Mouse (Mus musculus) CH12.LX (cell line): ENCODE data around the gene Taf15. TPM values are rescaled to one million over a fixed set of nuclear protein-coding genes. Genes with fewer than 3 reads are reported as not detected.

Experiments
- DNase-seq: peaks from one replicate; pipeline ENCODE4 v3.0.0-alpha.2; 2013; ENCODE audit errors: extremely low read depth
- H3K27ac ChIP-seq: 2 replicates; pipeline ENCODE4 v1.5.1; 2012; ENCODE audit warnings: low read depth, mild to moderate bottlenecking, control low read depth, moderate library complexity; ENCODE audit not compliant: insufficient read depth
- H3K27me3 ChIP-seq: replicated peaks from 2 replicates; pipeline ENCODE3; 2012; ENCODE audit warnings: inconsistent platforms
- H3K36me3 ChIP-seq, 2 experiments: replicated peaks in 1 of 2; 2 replicates each; pipeline versions ENCODE3 to v1.6.1; 2012; ENCODE audit warnings: inconsistent platforms in 1 of 2, low read length in 1 of 2, mild to moderate bottlenecking in 1 of 2, mixed read lengths in 1 of 2, moderate library complexity in 1 of 2; ENCODE audit not compliant: control insufficient read depth in 1 of 2, insufficient read depth in 1 of 2
- H3K4me1 ChIP-seq, 2 experiments: 2 replicates each; pipeline ENCODE4 v1.6.1; 2012; ENCODE audit warnings: inconsistent platforms in 1 of 2, moderate library complexity in 1 of 2; ENCODE audit not compliant: insufficient read depth in 2 of 2, control insufficient read depth in 1 of 2
- H3K4me2 ChIP-seq: 2 replicates; pipeline ENCODE4 v1.6.1; 2012; ENCODE audit warnings: low read depth, mild to moderate bottlenecking, control low read depth; ENCODE audit not compliant: poor library complexity, insufficient read depth, severe bottlenecking
- H3K4me3 ChIP-seq, 3 experiments: fragments of 150-350 bp in 1 of 3; sonication (generic) in 1 of 3; replicated peaks in 1 of 3; 2 replicates each; pipeline versions ENCODE3 to v1.5.1; 2011 to 2012; ENCODE audit warnings: low read depth in 2 of 3, low read length in 2 of 3, mild to moderate bottlenecking in 2 of 3, moderate library complexity in 2 of 3, control low read depth in 1 of 3, improper control_type of control experiment in 1 of 3, inconsistent platforms in 1 of 3, mixed read lengths in 1 of 3; ENCODE audit not compliant: poor library complexity in 1 of 3
- H3K79me2 ChIP-seq: replicated peaks from 2 replicates; pipeline ENCODE4 v1.6.1; 2012; ENCODE audit warnings: mild to moderate bottlenecking, moderate library complexity; ENCODE audit not compliant: control insufficient read depth, poor library complexity, insufficient read depth, severe bottlenecking; ENCODE audit errors: extremely low read depth
- H3K9ac ChIP-seq: 2 replicates; pipeline ENCODE4 v1.6.1; 2012; ENCODE audit warnings: low read depth, mild to moderate bottlenecking, control low read depth, moderate library complexity; ENCODE audit not compliant: insufficient read depth
- H3K9me3 ChIP-seq: replicated peaks from 2 replicates; pipeline ENCODE3; 2012; ENCODE audit warnings: low read length, inconsistent platforms, mixed read lengths
- BHLHE40 ChIP-seq: IDR thresholded peaks from 2 replicates; pipeline ENCODE4 v1.6.1; 2011; ENCODE audit warnings: mild to moderate bottlenecking, low read depth, low read length, improper control_type of control experiment
- CHD2 ChIP-seq: IDR thresholded peaks from 2 replicates; pipeline ENCODE4 v1.6.1; 2011; ENCODE audit warnings: low read length, improper control_type of control experiment
- ELF1 ChIP-seq: IDR thresholded peaks from 2 replicates; pipeline ENCODE4 v1.6.1; 2014; ENCODE audit warnings: low read depth, mild to moderate bottlenecking, inconsistent platforms, low read length, improper control_type of control experiment
- ETS1 ChIP-seq: conservative IDR thresholded peaks from 2 replicates; pipeline ENCODE4 v1.6.1; 2012; ENCODE audit warnings: low read depth, mild to moderate bottlenecking, inconsistent platforms, low read length, improper control_type of control experiment, moderate library complexity
- GABPA ChIP-seq: IDR thresholded peaks from 2 replicates; pipeline ENCODE4 v1.6.1; 2012; ENCODE audit warnings: low read depth, low read length, improper control_type of control experiment, inconsistent platforms; ENCODE audit not compliant: insufficient replicate concordance
- JUN ChIP-seq: IDR thresholded peaks from 2 replicates; pipeline ENCODE4 v1.6.1; 2011; ENCODE audit warnings: low read depth, mild to moderate bottlenecking, low read length, improper control_type of control experiment, moderate library complexity; ENCODE audit not compliant: insufficient read depth
- MAZ ChIP-seq: IDR thresholded peaks from 2 replicates; pipeline ENCODE4 v1.6.1; 2012; ENCODE audit warnings: low read depth, mild to moderate bottlenecking, inconsistent platforms, low read length, improper control_type of control experiment, moderate library complexity
- MXI1 ChIP-seq: IDR thresholded peaks from 2 replicates; pipeline ENCODE4 v1.6.1; 2011; ENCODE audit warnings: mild to moderate bottlenecking, low read depth, low read length, improper control_type of control experiment
- NELFE ChIP-seq: IDR thresholded peaks from 2 replicates; pipeline ENCODE4 v1.6.1; 2011; ENCODE audit warnings: low read depth, low read length, improper control_type of control experiment
- NRF1 ChIP-seq: IDR thresholded peaks from 2 replicates; pipeline ENCODE4 v1.6.1; 2014; ENCODE audit warnings: low read depth, mild to moderate bottlenecking, inconsistent platforms, low read length, improper control_type of control experiment, moderate library complexity
- PAX5 ChIP-seq: IDR thresholded peaks from 2 replicates; pipeline ENCODE4 v1.6.1; 2012; ENCODE audit warnings: low read length, inconsistent platforms, mixed read lengths
- POLR2A ChIP-seq: IDR thresholded peaks from 2 replicates; pipeline ENCODE4 v1.6.1; 2011; ENCODE audit warnings: low read depth, mild to moderate bottlenecking, improper control_type of control experiment, low read length
- POLR2AphosphoS2 ChIP-seq: IDR thresholded peaks from 2 replicates; pipeline ENCODE4 v1.6.1; 2011; ENCODE audit warnings: low read depth, low read length, improper control_type of control experiment
- RAD21 ChIP-seq: IDR thresholded peaks from 2 replicates; pipeline ENCODE4 v1.6.1; 2011; ENCODE audit warnings: low read depth, mild to moderate bottlenecking, low read length, improper control_type of control experiment, moderate library complexity
- SMC3 ChIP-seq: IDR thresholded peaks from 2 replicates; pipeline ENCODE4 v1.6.1; 2011; ENCODE audit warnings: low read depth, low read length, improper control_type of control experiment
- USF1 ChIP-seq: IDR thresholded peaks from 2 replicates; pipeline ENCODE4 v1.6.1; 2014; ENCODE audit warnings: low read depth, mild to moderate bottlenecking, inconsistent platforms, low read length, improper control_type of control experiment
- USF2 ChIP-seq: conservative IDR thresholded peaks from 2 replicates; pipeline ENCODE4 v1.6.1; 2011; ENCODE audit warnings: low read depth, low read length, improper control_type of control experiment
- ZC3H11A ChIP-seq: IDR thresholded peaks from 2 replicates; pipeline ENCODE4 v1.6.1; 2012; ENCODE audit warnings: low read depth, mild to moderate bottlenecking, inconsistent platforms, low read length, improper control_type of control experiment
- ZKSCAN1 ChIP-seq: IDR thresholded peaks from 2 replicates; pipeline ENCODE4 v1.6.1; 2012; ENCODE audit warnings: low read depth, inconsistent platforms, low read length, improper control_type of control experiment, borderline replicate concordance
- ZMIZ1 ChIP-seq: IDR thresholded peaks from 2 replicates; pipeline ENCODE4 v1.6.1; 2012; ENCODE audit warnings: low read depth, mild to moderate bottlenecking, inconsistent platforms, low read length, improper control_type of control experiment
- ZNF384 ChIP-seq: IDR thresholded peaks from 2 replicates; pipeline ENCODE4 v1.6.1; 2012; ENCODE audit warnings: low read depth, low read length, improper control_type of control experiment, inconsistent platforms
- dilution Hi-C: fragments of 300-500 bp; cut with MboI; formaldehyde crosslinking; loops from 2 replicates; pipeline ENCODE4 v1.14.3; 2020; ENCODE audit warnings: low sequenced_read_pairs; ENCODE audit not compliant: extremely low pct_unique_long_range_greater_than_20kb, extremely low pct_ligation_motif_present
- in situ Hi-C: fragments of 300-500 bp; cut with MboI; formaldehyde crosslinking; loops from 3 replicates; pipeline ENCODE4 v1.14.3; 2019; ENCODE audit warnings: low sequenced_read_pairs, low pct_ligation_motif_present, low pct_unique_long_range_greater_than_20kb, mixed read lengths
- polyA plus RNA-seq: library from polyadenylated mRNA; unstranded; fragments of >175 nt; gene quantifications from 2 replicates; pipeline ENCODE4 v1.2.1, GENCODE M21; 2012; ENCODE audit warnings: low read depth; ENCODE audit not compliant: insufficient read length
- total RNA-seq, 2 experiments: library from RNA; depleted of rRNA; stranded (reverse); fragments of 300-350 nt in 1 of 2; fragments of >200 nt in 1 of 2; gene quantifications; 2 replicates each; pipeline ENCODE4 v1.2.3; 2012 to 2014

The Taf15 gene
- total and polyA plus RNA-seq, 3 experiments, result 38.8 to 367 (median 69.8) TPM

GRCm38 (mm10) chr11:83448927-83449236 lies 24.0 kb upstream of the Taf15 start:
- Histone ChIP-seq H3K79me2 (no peaks in the 10 kb centered on the region), H3K27me3 (peaks cover 68% of the 10 kb centered on the region), H3K9me3 (peaks cover 8% of the 10 kb centered on the region), H3K27ac (no peak overlapping the region), H3K4me2 (no peak overlapping the region), H3K9ac (no peak overlapping the region), H3K4me3 (no peak overlapping the region), H3K4me1 (no peaks in the 10 kb centered on the region; a peak in 3 of 4 replicates), H3K36me3 (no peaks in the 10 kb centered on the region)
- no peak for TF ChIP-seq MAZ
- TF ChIP-seq USF2, result no peak
- no peak for TF ChIP-seq JUN
- TF ChIP-seq BHLHE40, result no peak
- no peak for TF ChIP-seq USF1
- no peak for TF ChIP-seq ZKSCAN1
- DNase-seq, result no peak
- in situ Hi-C loops (loop anchor here (10.0 kb wide), 2 partner anchors 186 to 286 kb away; no protein-coding TSS in a partner anchor), dilution Hi-C loops (no loop called here)

DNA sequence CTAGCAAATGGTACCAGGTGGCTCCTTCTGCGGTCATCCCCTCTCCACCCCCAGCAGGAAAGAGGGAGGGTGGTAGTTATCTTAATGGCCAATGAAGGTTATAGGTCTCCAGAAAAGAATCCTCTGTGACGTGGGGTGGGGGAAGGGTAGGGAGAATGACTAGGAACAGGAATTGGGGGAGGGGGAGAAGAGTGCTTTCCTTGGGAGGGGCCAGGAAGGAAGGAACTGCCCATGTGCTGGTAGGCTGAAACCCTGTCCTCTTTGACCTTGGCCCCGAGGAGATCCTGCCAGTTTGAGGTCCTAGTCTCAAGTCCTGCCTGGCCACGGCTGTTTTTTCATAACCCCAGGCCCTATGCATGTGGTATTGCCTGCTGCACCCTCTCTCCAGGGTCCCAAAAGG lies 23.6 kb upstream of the Taf15 start:
- Histone ChIP-seq H3K27me3 (peaks cover 71% of the 10 kb centered on the region), H3K4me3 (no peak overlapping the region), H3K9ac (no peak overlapping the region), H3K27ac (no peak overlapping the region), H3K4me1 (no peaks in the 10 kb centered on the region; a peak in 3 of 4 replicates), H3K4me2 (no peak overlapping the region), H3K79me2 (no peaks in the 10 kb centered on the region), H3K9me3 (peaks cover 8% of the 10 kb centered on the region), H3K36me3 (no peaks in the 10 kb centered on the region)
- dilution Hi-C loops, result no loop called here
- TF ChIP-seq MAZ, result no peak
- no peak for TF ChIP-seq POLR2A
- no peak for TF ChIP-seq ZMIZ1
- no peak for TF ChIP-seq RAD21
- TF ChIP-seq NELFE, result no peak
- TF ChIP-seq NRF1, result no peak
- no peak for TF ChIP-seq ELF1
- TF ChIP-seq POLR2AphosphoS2, result no peak
- no peak for TF ChIP-seq ZNF384
- TF ChIP-seq ZC3H11A, result no peak
- no peak for TF ChIP-seq SMC3
- no peak for TF ChIP-seq CHD2
- TF ChIP-seq PAX5, result no peak
- no peak for TF ChIP-seq ETS1
- no peak for TF ChIP-seq GABPA
- TF ChIP-seq MXI1, result no peak
- in situ Hi-C loops, result loop anchor here (10.0 kb wide), 2 partner anchors 186 to 286 kb away; no protein-coding TSS in a partner anchor
- DNase-seq, result no peak
